Mouse (Mus musculus) lung, embryonic 14.5 days (tissue): ENCODE results near the gene Tor2a. TPM values are rescaled to one million over a fixed set of nuclear protein-coding genes. Genes with fewer than 3 reads are reported as not detected.
A peak's percentile ranks its signal among the peaks of the same experiment; 100 is the strongest.

Experiments
- ATAC-seq: fragments of 200-750 bp; cut with Nextera tagmentation; 2 replicates; pipeline ENCODE4 v1.8.0; 2017; ENCODE audit warnings: mild to moderate bottlenecking, moderate TSS enrichment, moderate library complexity; ENCODE audit not compliant: insufficient read depth
- DNase-seq: peaks from one replicate; pipeline ENCODE4 v3.0.0-alpha.2; 2015
- H3K27ac ChIP-seq: fragments of 300-500 bp; sonication (generic); 2 replicates; pipeline ENCODE4 v1.5.1; 2014; ENCODE audit warnings: low read depth, mild to moderate bottlenecking, moderate library complexity
- H3K27me3 ChIP-seq: fragments of 300-500 bp; sonication (generic); 2 replicates; pipeline ENCODE4 v1.6.1; 2014; ENCODE audit warnings: low read length, control low read depth; ENCODE audit not compliant: insufficient read depth
- H3K36me3 ChIP-seq: fragments of 300-500 bp; sonication (generic); 2 replicates; pipeline ENCODE4 v1.6.1; 2014; ENCODE audit warnings: control low read depth; ENCODE audit not compliant: insufficient read depth
- H3K4me1 ChIP-seq: fragments of 300-500 bp; sonication (generic); 2 replicates; pipeline ENCODE4 v1.6.1; 2014; ENCODE audit warnings: antibody characterized with exemption, control low read depth; ENCODE audit not compliant: insufficient read depth
- H3K4me2 ChIP-seq: fragments of 300-500 bp; sonication (generic); 2 replicates; pipeline ENCODE4 v1.6.1; 2014; ENCODE audit warnings: mild to moderate bottlenecking
- H3K4me3 ChIP-seq: fragments of 300-500 bp; sonication (generic); 2 replicates; pipeline ENCODE4 v1.5.1; 2014; ENCODE audit warnings: low read depth, low read length
- H3K9ac ChIP-seq: fragments of 300-500 bp; sonication (generic); 2 replicates; pipeline ENCODE4 v1.6.1; 2014
- H3K9me3 ChIP-seq: fragments of 300-500 bp; sonication (generic); 2 replicates; pipeline ENCODE4 v1.6.1; 2016; ENCODE audit warnings: low read depth, low read length, control low read depth
- CTCF ChIP-seq: IDR thresholded peaks from 2 replicates; pipeline ENCODE4 v1.5.1; 2016; ENCODE audit warnings: antibody characterized with exemption, low read depth
- WGBS: fragments of 180-500 bp; shearing (Covaris S2); extraction: QIAGEN DNeasy Blood & Tissue Kit; methylation state at CpG from one replicate; pipeline ENCODE4 v1.1.7; 2014; 5-methylcytosine and 5-hydroxymethylcytosine counted together
- polyA plus RNA-seq: library from polyadenylated mRNA; unstranded; fragments of >200 nt; fragmentation: Nextera tagmentation; extraction: Ambion mirVana; gene quantifications from 2 replicates; pipeline ENCODE4 v1.2.1, GENCODE M21; 2014

The Tor2a gene
- polyA plus RNA-seq, result 66.2 and 71.0 TPM in 2 replicates

- H3K4me3 ChIP-seq, result peak within 1 kb of the TSS; percentile 70
- under 1% methylated on average over 66 of the region's 66 CpGs for WGBS
- H3K9ac ChIP-seq, result peak within 1 kb of the TSS; percentile 79
- peak; percentile 99 for DNase-seq
- no peaks in the 10 kb centered on the region for H3K4me1 ChIP-seq
- H3K9me3 ChIP-seq, result no peaks in the 10 kb centered on the region
- peak within 1 kb of the TSS; percentile 85 for H3K27ac ChIP-seq
- ATAC-seq, result peak; percentile 96
- peaks cover 45% of the 10 kb centered on the region for H3K36me3 ChIP-seq
- H3K27me3 ChIP-seq, result no peaks in the 10 kb centered on the region
- TF ChIP-seq CTCF, result peak; percentile 95
- H3K4me2 ChIP-seq, result peak within 1 kb of the TSS; percentile 69
Measured at GRCm38 (mm10) chr2:32757056-32757845, at the start of gene Tor2a. Tor2a (plus strand) TSS chr2:32757234.

DNA sequence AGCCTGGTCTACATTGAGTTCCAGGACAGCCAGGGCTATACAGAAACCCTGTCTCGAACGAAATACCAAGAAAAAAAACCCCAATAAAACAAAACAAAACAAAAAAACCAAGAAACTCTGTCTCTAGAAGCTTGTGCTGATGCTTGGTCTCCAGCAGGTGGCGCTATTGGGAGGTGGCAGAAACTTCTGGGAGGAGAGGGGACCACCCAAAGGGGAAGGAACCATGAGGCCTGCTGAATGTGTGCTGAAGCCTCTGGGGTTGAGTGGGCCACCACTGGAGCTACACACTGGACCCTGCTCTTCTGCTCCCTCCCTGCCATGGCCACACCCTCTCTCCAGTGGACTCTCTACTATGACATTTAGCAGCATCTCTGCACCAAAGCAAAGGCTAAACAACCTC is 48.4 kb upstream of the Tor2a start:
- Histone ChIP-seq H3K27me3 (no peaks in the 10 kb centered on the region), H3K4me2 (no peak overlapping the region), H3K27ac (no peak overlapping the region), H3K4me1 (0 out of 2 replicates have a peak, but pooled peaks cover 6% of the 10 kb centered on the region), H3K4me3 (no peak overlapping the region), H3K36me3 (peaks cover 78% of the 10 kb centered on the region), H3K9me3 (no peaks in the 10 kb centered on the region), H3K9ac (no peak overlapping the region)
- TF ChIP-seq CTCF, result peak; percentile 84
- ATAC-seq, result no peak
- 32% methylated on average over 3 of the region's 3 CpGs for WGBS
- DNase-seq, result peak; percentile 77

DNA sequence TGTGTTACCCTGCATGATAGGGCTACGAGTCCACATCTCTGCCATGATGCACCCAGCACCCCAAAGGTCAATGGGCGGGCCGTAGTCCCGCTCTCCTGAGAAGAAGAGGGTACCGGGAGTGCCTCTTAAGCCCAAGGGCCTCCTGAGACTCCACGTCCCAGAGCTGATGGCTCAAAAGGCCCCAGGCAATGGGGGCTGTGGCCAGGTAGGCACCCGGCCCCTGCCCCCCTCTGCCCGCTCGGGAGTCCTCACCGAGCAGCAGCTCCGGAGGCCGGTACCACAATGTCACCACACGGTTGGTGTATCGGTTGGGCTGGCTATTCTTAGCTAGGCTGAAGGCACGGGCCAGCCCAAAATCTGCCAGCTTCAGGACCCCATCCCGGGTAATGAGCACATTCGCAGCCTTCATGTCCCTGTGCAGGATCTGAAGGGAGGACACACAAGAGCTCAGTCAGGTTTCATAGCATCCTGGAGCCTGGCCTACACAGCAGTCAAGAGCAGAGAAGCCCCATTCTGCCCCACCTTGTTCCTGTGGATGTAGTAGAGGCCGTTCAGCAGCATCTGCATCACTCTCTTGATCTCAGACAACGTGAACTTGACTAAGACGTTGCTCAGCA is 47.4 kb upstream of the Tor2a start:
- Histone ChIP-seq H3K4me3 (no peak overlapping the region), H3K27ac (no peak overlapping the region), H3K27me3 (no peaks in the 10 kb centered on the region), H3K4me1 (0 out of 2 replicates have a peak, but pooled peaks cover 6% of the 10 kb centered on the region), H3K4me2 (no peak overlapping the region), H3K36me3 (peaks cover 69% of the 10 kb centered on the region), H3K9me3 (no peaks in the 10 kb centered on the region), H3K9ac (no peak overlapping the region)
- no peak for TF ChIP-seq CTCF
- DNase-seq (no peak), ATAC-seq (no peak)
- 90% methylated on average over 20 of the region's 20 CpGs for WGBS

DNA sequence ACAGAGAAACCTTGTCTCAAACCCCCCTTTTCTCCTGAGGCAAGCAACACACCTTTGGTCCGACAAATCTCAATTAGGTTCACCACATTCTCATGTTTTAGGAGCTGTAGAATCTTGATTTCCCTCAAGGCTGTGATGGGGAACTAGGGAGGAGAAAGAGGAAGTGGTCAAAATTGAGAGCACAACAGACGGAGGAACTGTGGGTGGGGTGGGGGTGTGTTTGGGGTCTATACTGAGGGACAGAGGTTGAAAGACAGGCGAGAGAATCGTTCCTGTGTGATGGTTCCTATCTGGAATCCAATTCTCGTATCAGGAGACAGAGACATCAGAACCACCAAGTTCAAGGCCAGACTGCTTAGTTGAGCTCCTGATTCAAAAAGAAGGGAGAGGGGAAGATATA is 46.6 kb upstream of the Tor2a start:
- Histone ChIP-seq H3K9ac (no peak overlapping the region), H3K36me3 (peaks cover 61% of the 10 kb centered on the region), H3K4me3 (no peak overlapping the region), H3K4me1 (0 out of 2 replicates have a peak, but pooled peaks cover 6% of the 10 kb centered on the region), H3K27ac (no peak overlapping the region), H3K4me2 (no peak overlapping the region), H3K9me3 (no peaks in the 10 kb centered on the region), H3K27me3 (no peaks in the 10 kb centered on the region)
- DNase-seq (no peak), ATAC-seq (no peak)
- 86% methylated on average over 5 of the region's 5 CpGs for WGBS
- no peak for TF ChIP-seq CTCF

- peak overlapping the region; percentile 96; the same call in 1 of the 2 replicates for H3K27ac ChIP-seq
- DNase-seq, result no peak
- 24% methylated on average over 9 of the region's 9 CpGs for WGBS
Measured at GRCm38 (mm10) chr2:32711301-32712056, 45.6 kb upstream of the Tor2a start.

GRCm38 (mm10) chr2:32712108-32712551 is 44.9 kb upstream of the Tor2a start:
- H3K4me3 ChIP-seq, result peak overlapping the region; percentile 88
- peak; percentile 56 for ATAC-seq
- H3K27ac ChIP-seq, result peak overlapping the region; percentile 96
- DNase-seq, result peak; percentile 69
- peaks cover 44% of the 10 kb centered on the region for H3K36me3 ChIP-seq
- H3K27me3 ChIP-seq, result no peaks in the 10 kb centered on the region
- 0 out of 2 replicates have a peak, but pooled peaks cover 6% of the 10 kb centered on the region for H3K4me1 ChIP-seq
- under 1% methylated on average over 41 of the region's 41 CpGs for WGBS
- peak overlapping the region; percentile 74 for H3K9ac ChIP-seq
- TF ChIP-seq CTCF, result no peak
- no peaks in the 10 kb centered on the region for H3K9me3 ChIP-seq
- H3K4me2 ChIP-seq, result peak overlapping the region; percentile 89

More at GRCm38 (mm10) chr2:32711301-32712056, 45.6 kb upstream of the Tor2a start:
- H3K9me3 ChIP-seq, result no peaks in the 10 kb centered on the region
- peak overlapping the region; percentile 88 for H3K4me3 ChIP-seq
- ATAC-seq, result no peak
- peak overlapping the region; percentile 89 for H3K4me2 ChIP-seq
- H3K9ac ChIP-seq, result peak overlapping the region; percentile 74
- TF ChIP-seq CTCF, result peak; percentile 20; the same call in 1 of the 2 replicates
- peaks cover 50% of the 10 kb centered on the region for H3K36me3 ChIP-seq
- no peaks in the 10 kb centered on the region for H3K27me3 ChIP-seq
- 0 out of 2 replicates have a peak, but pooled peaks cover 6% of the 10 kb centered on the region for H3K4me1 ChIP-seq
